Mouse (Mus musculus): ENCODE results near the gene Gm17018.

DNA sequence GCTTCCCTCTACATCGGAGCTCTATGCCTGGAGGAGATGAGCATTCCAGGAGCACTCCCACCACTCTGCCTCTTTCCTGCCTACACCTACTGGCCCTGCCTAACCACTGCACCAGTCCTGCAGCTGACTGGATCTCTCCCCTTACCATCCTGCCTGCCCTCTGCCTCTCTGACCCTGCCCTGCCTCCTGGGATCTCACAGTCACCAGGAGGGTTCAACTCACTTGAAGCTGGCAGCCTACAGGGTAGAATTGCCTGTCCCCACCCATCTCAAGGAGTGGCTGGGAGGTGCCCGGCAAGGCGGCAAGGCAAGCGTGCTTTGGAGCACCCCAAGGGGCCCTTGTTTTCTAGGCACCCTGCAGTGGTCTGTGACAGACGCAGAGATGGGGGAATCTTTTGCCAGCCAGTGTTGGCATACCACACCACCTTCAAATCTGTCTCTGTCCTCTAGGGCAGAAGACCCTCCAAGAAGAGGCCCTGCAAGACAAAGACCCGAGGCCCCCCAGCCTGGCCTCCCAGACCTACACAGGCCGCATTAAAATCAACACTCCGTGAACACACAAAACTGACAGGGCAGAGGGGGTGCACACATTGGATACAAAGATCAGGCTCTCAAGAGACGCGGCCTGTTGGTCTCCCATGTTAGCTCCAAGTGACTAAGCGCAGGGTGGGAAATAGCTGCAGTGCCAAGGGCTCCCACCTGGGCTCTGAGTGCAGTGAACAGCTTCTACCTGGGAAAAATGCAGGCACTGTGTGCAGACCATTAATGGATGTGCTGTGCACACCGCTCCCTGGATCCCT lies 55.2 kb downstream of the Gm17018 start:
- no peak for TF ChIP-seq CTCF (IDR thresholded peaks at IDR 0.05; ENCODE audit: control insufficient read depth, insufficient read depth, insufficient read length)
- TF ChIP-seq FOSL1 (IDR thresholded peaks at IDR 0.05; ENCODE audit: insufficient read depth, low read length, poor library complexity, severe bottlenecking) = no peak
- TF ChIP-seq CEBPB (IDR thresholded peaks at IDR 0.05; ENCODE audit: low read depth) = no peak

Measured in C2C12 (cell line).